Comparison of ENCODE assay signal across 12 mouse cellular contexts in genomic region chr2:32128536-32128841, GRCm38 (mm10). TPM values are rescaled to one million over a fixed set of nuclear protein-coding genes. Genes with fewer than 3 reads are reported as not detected.
DNase-seq lines count a peak whose midpoint lies in the region; ATAC-seq and TF ChIP-seq lines count a peak whose summit lies in the region.
"Had no signal": no experiment of that assay in that cellular context is flagged by ENCODE, and none has a peak within 500 bp of the region (broad histone marks: within the 10 kb centered on the region; RNA-seq: fewer than 3 reads in every experiment).

No protein-coding gene starts in this region.

- H3K27me3 ChIP-seq in heart, embryonic 15.5 days = no peaks in the 10 kb centered on the region
- 0 out of 2 replicates have a peak, but pooled peaks cover 4% of the 10 kb centered on the region for H3K27me3 ChIP-seq in midbrain, embryonic 10.5 days (ENCODE audit: low read depth, poor library complexity, severe bottlenecking)
- H3K27me3 ChIP-seq in midbrain, embryonic 16.5 days (ENCODE audit: control insufficient read depth, insufficient read depth, low read depth, low read length) = no peaks in the 10 kb centered on the region
- no peaks in the 10 kb centered on the region for H3K27me3 ChIP-seq in liver, postnatal 0 days (ENCODE audit: insufficient read depth, low read length)

- H3K4me1 ChIP-seq in heart, embryonic 15.5 days (replicated peaks) = peaks cover 54% of the 10 kb centered on the region
- peaks cover 22% of the 10 kb centered on the region for H3K4me1 ChIP-seq in midbrain, embryonic 10.5 days
- H3K4me1 ChIP-seq in midbrain, embryonic 16.5 days (ENCODE audit: control insufficient read depth, insufficient read depth, low read length) = no peaks in the 10 kb centered on the region
- peaks cover 50% of the 10 kb centered on the region for H3K4me1 ChIP-seq in liver, postnatal 0 days (ENCODE audit: insufficient read depth)

- 0 out of 2 replicates have a peak overlapping the region, but pooled peaks have one; percentile 3 for H3K9ac ChIP-seq in heart, embryonic 15.5 days
- no peak overlapping the region for H3K9ac ChIP-seq in midbrain, embryonic 16.5 days (ENCODE audit: low read depth, low read length)
- peak overlapping the region; percentile 65; the same call in 1 of the 2 replicates for H3K9ac ChIP-seq in liver, postnatal 0 days (replicated peaks)

- no peak for TF ChIP-seq EP300 in liver, postnatal 0 days (IDR thresholded peaks at IDR 0.05; ENCODE audit: low read depth)

- 69% methylated on average over 5 of the region's 5 CpGs for WGBS in heart, embryonic 15.5 days
- 83% methylated on average over 5 of the region's 5 CpGs for WGBS in midbrain, embryonic 10.5 days
- WGBS in midbrain, embryonic 16.5 days = 85% methylated on average over 5 of the region's 5 CpGs
- WGBS in liver, postnatal 0 days (ENCODE audit: insufficient replicate concordance) = 60% methylated on average over 5 of the region's 5 CpGs

- H3K4me2 ChIP-seq in heart, embryonic 15.5 days = peak overlapping the region; percentile 40
- H3K4me2 ChIP-seq in midbrain, embryonic 16.5 days (ENCODE audit: low read length) = no peak overlapping the region
- peak overlapping the region; percentile 67 for H3K4me2 ChIP-seq in liver, postnatal 0 days (ENCODE audit: low read depth, low read length)

- no peak overlapping the region for H3K4me3 ChIP-seq in heart, embryonic 15.5 days
- no peak overlapping the region for H3K4me3 ChIP-seq in midbrain, embryonic 10.5 days
- no peak overlapping the region for H3K4me3 ChIP-seq in midbrain, embryonic 16.5 days (ENCODE audit: low read depth, low read length)
- H3K4me3 ChIP-seq in liver, postnatal 0 days (ENCODE audit: low read depth, low read length) = no peak overlapping the region; the same call in 1 of the 2 replicates
- H3K4me3 ChIP-seq: myocyte had no signal

- TF ChIP-seq CTCF in liver, postnatal 0 days (IDR thresholded peaks at IDR 0.05; ENCODE audit: low read depth) = no peak

- no peak for ATAC-seq in heart, embryonic 15.5 days (replicated peaks; ENCODE audit: insufficient number of reproducible peaks, insufficient read depth, low FRiP score, low read depth)
- ATAC-seq in midbrain, embryonic 16.5 days = no peak
- ATAC-seq in erythroid progenitor cell, adult 5-6 weeks (replicated peaks; ENCODE audit: low FRiP score, poor library complexity, severe bottlenecking) = peak; percentile 48
- peak; percentile 42 for ATAC-seq in liver, postnatal 0 days
- ATAC-seq: CD4-positive, CD25-positive, alpha-beta regulatory T cell, adult 4 months; hindbrain, embryonic 16.5 days had no signal

- H3K36me3 ChIP-seq in heart, embryonic 15.5 days = no peaks in the 10 kb centered on the region
- no peaks in the 10 kb centered on the region for H3K36me3 ChIP-seq in midbrain, embryonic 10.5 days
- no peaks in the 10 kb centered on the region for H3K36me3 ChIP-seq in midbrain, embryonic 16.5 days (ENCODE audit: control insufficient read depth, insufficient read depth, low read length)
- no peaks in the 10 kb centered on the region for H3K36me3 ChIP-seq in liver, postnatal 0 days (replicated peaks; ENCODE audit: insufficient read depth, low read length)

- H3K9me3 ChIP-seq in heart, embryonic 15.5 days (replicated peaks) = no peaks in the 10 kb centered on the region
- H3K9me3 ChIP-seq in midbrain, embryonic 10.5 days (replicated peaks) = no peaks in the 10 kb centered on the region
- H3K9me3 ChIP-seq in midbrain, embryonic 16.5 days (replicated peaks; ENCODE audit: control insufficient read depth, low read length, poor library complexity, severe bottlenecking) = no peaks in the 10 kb centered on the region
- H3K9me3 ChIP-seq in liver, postnatal 0 days (ENCODE audit: low read length) = no peaks in the 10 kb centered on the region

- intact Hi-C loops in heart, postnatal 10 days (cut with DNase I) = no loop called here

- DNase-seq in heart, postnatal 10 days = no peak
- DNase-seq in midbrain, embryonic 10.5 days (ENCODE audit: low spot score) = no peak
- no peak for DNase-seq in liver, postnatal 0 days
- DNase-seq in layer of hippocampus, adult 8-10 months (ENCODE audit: low spot score in 2 of 2) = no peak
- DNase-seq: cerebellum, adult 11 months; gastrocnemius, postnatal 25 days had no signal

- H3K27ac ChIP-seq in heart, embryonic 15.5 days = peak overlapping the region; percentile 92
- H3K27ac ChIP-seq in midbrain, embryonic 10.5 days (replicated peaks) = 0 out of 2 replicates have a peak overlapping the region, but pooled peaks have one; percentile 68
- H3K27ac ChIP-seq in midbrain, embryonic 16.5 days (ENCODE audit: low read length) = no peak overlapping the region
- H3K27ac ChIP-seq in liver, postnatal 0 days (ENCODE audit: low read depth) = peak overlapping the region; percentile 98

RNA-seq across cellular contexts. Expression of gene Prrc2b, which starts 22.4 kb away (rescaled TPM):
- 21.0 and 34.8 TPM in 2 replicates for polyA plus RNA-seq in heart, embryonic 15.5 days (2015; fragmentation: Nextera tagmentation; extraction: Ambion mirVana)
- 100 to 1,000 TPM; 118 to 134 TPM for total RNA-seq in heart, postnatal 10 days (2021)
- polyA plus RNA-seq in midbrain, embryonic 10.5 days (2016; fragmentation: Nextera tagmentation; extraction: Ambion mirVana) = 41.5 and 57.6 TPM in 2 replicates
- 69.8 and 77.9 TPM in 2 replicates for polyA plus RNA-seq in midbrain, embryonic 16.5 days (2015; fragmentation: Nextera tagmentation; extraction: Ambion mirVana)
- total RNA-seq in erythroid progenitor cell, adult 5-6 weeks (2015; ENCODE audit: low replicate concordance) = 19.1 and 26.4 TPM in 2 replicates
- 11.1 and 25.3 TPM in 2 replicates for total RNA-seq in erythroid progenitor cell, adult 5-6 weeks (2017; ENCODE audit: low replicate concordance)
- 7.5 and 8.4 TPM in 2 replicates for polyA plus RNA-seq in liver, postnatal 0 days (2015; fragmentation: Nextera tagmentation; extraction: Ambion mirVana)
- total RNA-seq in layer of hippocampus, adult 8-10 months (2022) = 100 to 1,000 TPM; 266 to 288 (median 278) TPM

RNA-seq across cellular contexts. Expression of gene Plpp7, which starts 33.2 kb away (rescaled TPM):
- 15.9 and 16.1 TPM in 2 replicates for polyA plus RNA-seq in heart, embryonic 15.5 days (2015; fragmentation: Nextera tagmentation; extraction: Ambion mirVana)
- 10 to 100 TPM; 29.3 to 31.6 TPM for total RNA-seq in heart, postnatal 10 days (2021)
- polyA plus RNA-seq in midbrain, embryonic 10.5 days (2016; fragmentation: Nextera tagmentation; extraction: Ambion mirVana) = 7.1 and 7.8 TPM in 2 replicates
- 25.0 and 28.4 TPM in 2 replicates for polyA plus RNA-seq in midbrain, embryonic 16.5 days (2015; fragmentation: Nextera tagmentation; extraction: Ambion mirVana)
- total RNA-seq in erythroid progenitor cell, adult 5-6 weeks (2015; ENCODE audit: low replicate concordance) = not detected in 2 replicates
- total RNA-seq in erythroid progenitor cell, adult 5-6 weeks (2017; ENCODE audit: low replicate concordance) = 0.26 TPM in 1 of 2 replicates, not detected in the other
- polyA plus RNA-seq in liver, postnatal 0 days (2015; fragmentation: Nextera tagmentation; extraction: Ambion mirVana) = 1.6 and 1.7 TPM in 2 replicates
- 10 to 100 TPM; 21.2 to 24.0 (median 23.4) TPM for total RNA-seq in layer of hippocampus, adult 8-10 months (2022)
- polyA plus RNA-seq: CD4-positive, CD25-positive, alpha-beta regulatory T cell, adult 4 months had no signal

RNA-seq across cellular contexts. Expression of gene Fam78a, which starts 43.8 kb away (rescaled TPM):
- polyA plus RNA-seq in heart, embryonic 15.5 days (2015; fragmentation: Nextera tagmentation; extraction: Ambion mirVana) = 26.7 and 29.1 TPM in 2 replicates
- total RNA-seq in heart, postnatal 10 days (2021) = 10 to 100 TPM; 24.3 to 38.1 TPM
- polyA plus RNA-seq in midbrain, embryonic 10.5 days (2016; fragmentation: Nextera tagmentation; extraction: Ambion mirVana) = 1.3 and 1.6 TPM in 2 replicates
- polyA plus RNA-seq in midbrain, embryonic 16.5 days (2015; fragmentation: Nextera tagmentation; extraction: Ambion mirVana) = 0.41 and 0.45 TPM in 2 replicates
- 27.7 and 41.1 TPM in 2 replicates for total RNA-seq in erythroid progenitor cell, adult 5-6 weeks (2015; ENCODE audit: low replicate concordance)
- total RNA-seq in erythroid progenitor cell, adult 5-6 weeks (2017; ENCODE audit: low replicate concordance) = 48.4 and 75.5 TPM in 2 replicates
- 3.8 and 4.3 TPM in 2 replicates for polyA plus RNA-seq in liver, postnatal 0 days (2015; fragmentation: Nextera tagmentation; extraction: Ambion mirVana)
- 1 to 10 TPM; 4.3 to 6.2 (median 5.3) TPM for total RNA-seq in layer of hippocampus, adult 8-10 months (2022)

Comparison
In these comparisons a context has a peak if more than half of its experiments do, and no peak if none do; other contexts are left out.
1. ATAC-seq: peak in erythroid progenitor cell, adult 5-6 weeks (single experiment) and liver, postnatal 0 days (single experiment); none in heart, embryonic 15.5 days (single experiment) and midbrain, embryonic 16.5 days (single experiment).